Mouse (Mus musculus) CD8-positive naive resting alpha-beta T cell, adult 2 months (primary cell): ENCODE data around the gene C1qtnf7.

ENCODE experiments used
- DNase-seq, 2 experiments: peaks; one replicate each; pipeline ENCODE4 v3.0.0; 2022; ENCODE audit warnings: low read depth in 2 of 2, low spot score in 2 of 2

C1qtnf7 gene

GRCm38 (mm10) chr5:43539168-43539516 lies 23.8 kb downstream of the C1qtnf7 start:
- DNase-seq = no peak

- no peak for DNase-seq
Observed at GRCm38 (mm10) chr5:43539871-43540270, 24.5 kb downstream of the C1qtnf7 start.

GRCm38 (mm10) chr5:43541492-43541891 lies 26.2 kb downstream of the C1qtnf7 start:
- no peak for DNase-seq

GRCm38 (mm10) chr5:43542246-43542845 lies 27.0 kb downstream of the C1qtnf7 start:
- DNase-seq = no peak

GRCm38 (mm10) chr5:43549951-43550350 lies 34.6 kb downstream of the C1qtnf7 start:
- DNase-seq = no peak

GRCm38 (mm10) chr5:43550444-43550843 lies 35.1 kb downstream of the C1qtnf7 start:
- no peak for DNase-seq

GRCm38 (mm10) chr5:43554871-43555270 lies 39.5 kb downstream of the C1qtnf7 start:
- no peak for DNase-seq

- DNase-seq = no peak
Observed at GRCm38 (mm10) chr5:43555406-43555805, 40.1 kb downstream of the C1qtnf7 start.

GRCm38 (mm10) chr5:43557436-43557835 lies 42.1 kb downstream of the C1qtnf7 start:
- no peak for DNase-seq

GRCm38 (mm10) chr5:43561639-43562252 lies 46.4 kb downstream of the C1qtnf7 start:
- no peak for DNase-seq

- no peak for DNase-seq
Observed at GRCm38 (mm10) chr5:43569720-43570359, 54.5 kb downstream of the C1qtnf7 start.

- no peak for DNase-seq
Observed at GRCm38 (mm10) chr5:43582876-43583275, 67.5 kb downstream of the C1qtnf7 start.

- DNase-seq = no peak
Observed at GRCm38 (mm10) chr5:43583326-43584120, 68.2 kb downstream of the C1qtnf7 start.

GRCm38 (mm10) chr5:43584464-43584863 lies 69.1 kb downstream of the C1qtnf7 start:
- DNase-seq = no peak

- DNase-seq = no peak
Observed at GRCm38 (mm10) chr5:43585406-43586245, 70.3 kb downstream of the C1qtnf7 start.

- DNase-seq = no peak
Observed at GRCm38 (mm10) chr5:43588791-43589439, 73.6 kb downstream of the C1qtnf7 start.

GRCm38 (mm10) chr5:43589440-43589830 lies 74.1 kb downstream of the C1qtnf7 start:
- DNase-seq = no peak

GRCm38 (mm10) chr5:43590311-43590731 lies 75.0 kb downstream of the C1qtnf7 start:
- DNase-seq = no peak

- no peak for DNase-seq
Observed at GRCm38 (mm10) chr5:43601601-43602000, 86.3 kb downstream of the C1qtnf7 start.

- no peak for DNase-seq
Observed at GRCm38 (mm10) chr5:43602518-43602917, 87.2 kb downstream of the C1qtnf7 start.
